In genomic region chr8:71525226-71526050, GRCm38 (mm10) we compare ENCODE assay signal across 11 mouse cellular contexts. TPM values are rescaled to one million over a fixed set of nuclear protein-coding genes. Genes with fewer than 3 reads are reported as not detected.
DNase-seq lines count a peak whose midpoint lies in the region; ATAC-seq lines count a peak whose summit lies in the region.
"Had no signal": no experiment of that assay in that cellular context is flagged by ENCODE, and none has a peak within 500 bp of the region (broad histone marks: within the 10 kb centered on the region; RNA-seq: fewer than 3 reads in every experiment).

Gene Ccdc194, minus strand, starts transcription at chr8:71525711.

- H3K4me1 ChIP-seq in heart, embryonic 13.5 days: peaks cover 48% of the 10 kb centered on the region
- peaks cover 11% of the 10 kb centered on the region for H3K4me1 ChIP-seq in brown adipose tissue, adult 24 weeks (ENCODE audit: control insufficient read depth, insufficient read depth, insufficient read length, low read length)
- H3K4me1 ChIP-seq in hindbrain, embryonic 15.5 days (replicated peaks): peaks cover 6% of the 10 kb centered on the region
- H3K4me1 ChIP-seq in midbrain, embryonic 12.5 days: peaks cover 15% of the 10 kb centered on the region

- ATAC-seq in heart, embryonic 13.5 days (ENCODE audit: extremely low read depth, insufficient number of reproducible peaks, low FRiP score, low TSS enrichment): no peak
- no peak for ATAC-seq in hindbrain, embryonic 15.5 days (ENCODE audit: low FRiP score, low read depth)
- no peak for ATAC-seq in midbrain, embryonic 12.5 days (ENCODE audit: low FRiP score, low read depth)
- no peak for ATAC-seq in megakaryocyte, adult 5-6 weeks (ENCODE audit: poor library complexity, severe bottlenecking)
- ATAC-seq in cerebellum, adult (ENCODE audit: insufficient number of reproducible peaks, low FRiP score, low TSS enrichment): no peak

- peaks cover 32% of the 10 kb centered on the region for H3K27me3 ChIP-seq in heart, embryonic 13.5 days (replicated peaks)
- H3K27me3 ChIP-seq in hindbrain, embryonic 15.5 days: peaks cover 37% of the 10 kb centered on the region
- peaks cover 72% of the 10 kb centered on the region for H3K27me3 ChIP-seq in midbrain, embryonic 12.5 days
- H3K27me3 ChIP-seq: CH12.LX had no signal

- peak within 1 kb of the TSS; percentile 74 for H3K9ac ChIP-seq in heart, embryonic 13.5 days
- H3K9ac ChIP-seq in hindbrain, embryonic 15.5 days: 0 out of 2 replicates have a peak within 1 kb of the TSS, but pooled peaks have one; percentile 10
- no peak within 1 kb of the TSS for H3K9ac ChIP-seq in midbrain, embryonic 12.5 days (replicated peaks)

- H3K4me2 ChIP-seq in heart, embryonic 13.5 days: peak within 1 kb of the TSS; percentile 61
- peak within 1 kb of the TSS; percentile 15; the same call in 1 of the 2 replicates for H3K4me2 ChIP-seq in hindbrain, embryonic 15.5 days
- peak within 1 kb of the TSS; percentile 25; the same call in 1 of the 2 replicates for H3K4me2 ChIP-seq in midbrain, embryonic 12.5 days (replicated peaks)

- H3K4me3 ChIP-seq in heart, embryonic 13.5 days: peak within 1 kb of the TSS; percentile 35
- no peak within 1 kb of the TSS for H3K4me3 ChIP-seq in brown adipose tissue, adult 24 weeks (ENCODE audit: insufficient read depth, low read depth, low read length)
- H3K4me3 ChIP-seq in hindbrain, embryonic 15.5 days: no peak within 1 kb of the TSS
- H3K4me3 ChIP-seq in midbrain, embryonic 12.5 days: 0 out of 2 replicates have a peak within 1 kb of the TSS, but pooled peaks have one; percentile 3

- no peak for DNase-seq in heart, adult 8-10 months (ENCODE audit: low spot score)
- no peak for DNase-seq in layer of hippocampus, adult 18-20 months (ENCODE audit: low spot score in 2 of 2)
- DNase-seq: cerebellum, adult 8-10 months had no signal

- no peaks in the 10 kb centered on the region for H3K9me3 ChIP-seq in heart, embryonic 13.5 days
- H3K9me3 ChIP-seq in hindbrain, embryonic 15.5 days: no peaks in the 10 kb centered on the region
- H3K9me3 ChIP-seq in midbrain, embryonic 12.5 days: no peaks in the 10 kb centered on the region

- H3K36me3 ChIP-seq in heart, embryonic 13.5 days: no peaks in the 10 kb centered on the region
- H3K36me3 ChIP-seq in hindbrain, embryonic 15.5 days: no peaks in the 10 kb centered on the region
- H3K36me3 ChIP-seq in midbrain, embryonic 12.5 days: no peaks in the 10 kb centered on the region

- peak within 1 kb of the TSS; percentile 87 for H3K27ac ChIP-seq in heart, embryonic 13.5 days (replicated peaks)
- H3K27ac ChIP-seq in brown adipose tissue, adult 24 weeks (replicated peaks; ENCODE audit: low read depth, low read length): peak within 1 kb of the TSS; percentile 74
- H3K27ac ChIP-seq in hindbrain, embryonic 15.5 days (replicated peaks): no peak within 1 kb of the TSS
- H3K27ac ChIP-seq in midbrain, embryonic 12.5 days (replicated peaks): no peak within 1 kb of the TSS

- WGBS in heart, embryonic 13.5 days: 12% methylated on average over 46 of the region's 46 CpGs
- WGBS in hindbrain, embryonic 15.5 days: 8% methylated on average over 45 of the region's 46 CpGs
- WGBS in midbrain, embryonic 12.5 days: 6% methylated on average over 46 of the region's 46 CpGs

RNA-seq across cellular contexts. Expression of gene Ccdc194, which starts in this region (rescaled TPM):
- 0.48 and 0.65 TPM in 2 replicates for polyA plus RNA-seq in heart, embryonic 13.5 days (2015; fragmentation: Nextera tagmentation; extraction: Ambion mirVana)
- not detected for total RNA-seq in heart, adult 8-10 months (2022)
- polyA plus RNA-seq in brown adipose tissue, adult 24 weeks (2012; ENCODE audit: insufficient read depth, insufficient read length, missing spikeins): not detected in 2 replicates
- polyA plus RNA-seq in hindbrain, embryonic 15.5 days (2015; fragmentation: Nextera tagmentation; extraction: Ambion mirVana): 0.31 and 0.41 TPM in 2 replicates
- 0.13 and 0.41 TPM in 2 replicates for polyA plus RNA-seq in midbrain, embryonic 12.5 days (2016; fragmentation: Nextera tagmentation; extraction: Ambion mirVana)
- total RNA-seq in layer of hippocampus, adult 18-20 months (2021): not detected
- not detected in 2 replicates for total RNA-seq in megakaryocyte, adult 5-6 weeks (2015)
- total RNA-seq in megakaryocyte, adult 5-6 weeks (2017): not detected in 2 replicates
- total RNA-seq: CH12.LX had no signal
- polyA plus RNA-seq: frontal cortex, adult 2 months had no signal

Comparison
In these comparisons a context has a peak if more than half of its experiments do, and no peak if none do; other contexts are left out.
1. H3K27ac ChIP-seq: peak in heart, embryonic 13.5 days (single experiment) and brown adipose tissue, adult 24 weeks (single experiment); none in hindbrain, embryonic 15.5 days (single experiment) and midbrain, embryonic 12.5 days (single experiment).
2. H3K4me3 ChIP-seq: peak in heart, embryonic 13.5 days (single experiment) and midbrain, embryonic 12.5 days (single experiment); none in brown adipose tissue, adult 24 weeks (single experiment) and hindbrain, embryonic 15.5 days (single experiment).
3. Peak in every context shown above with its lines, with median percentiles within 50 percentile points of each other: H3K4me2 ChIP-seq.